Mouse (Mus musculus) layer of hippocampus, postnatal 25 days (tissue): ENCODE measurements at regions not wholly inside any gene's neighbourhood (a gene's known extent, or its start where the extent isn't known, plus 50 kb on each side); places are given as distances from the start of the nearest gene placed in this dataset.

Source experiments
- DNase-seq, 2 experiments: peaks; one replicate each; pipeline ENCODE4 v3.0.0; 2022; ENCODE audit warnings: mixed read lengths in 2 of 2, low spot score in 1 of 2; ENCODE audit errors: extremely low spot score in 1 of 2

DNA sequence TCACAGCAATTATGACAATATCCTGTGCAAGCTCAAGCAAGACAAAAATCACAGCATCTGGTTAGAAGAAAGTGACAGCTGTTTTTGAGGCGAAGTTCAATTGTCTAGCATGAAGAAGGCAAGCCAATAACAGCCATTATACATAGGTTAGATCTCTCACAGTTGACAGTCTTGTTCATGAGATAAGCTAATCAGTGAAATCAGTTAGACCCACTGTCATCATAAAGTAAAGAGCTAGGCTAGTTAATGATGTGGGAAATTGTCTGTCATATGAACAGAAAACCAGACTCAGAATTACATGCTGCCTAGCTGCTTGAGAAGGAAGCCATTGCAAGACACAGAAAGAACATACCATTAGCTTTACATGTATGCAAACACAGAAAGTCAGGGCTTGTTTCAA is 470.2 kb upstream of the 5930422O12Rik start:
- DNase-seq: no peak

DNA sequence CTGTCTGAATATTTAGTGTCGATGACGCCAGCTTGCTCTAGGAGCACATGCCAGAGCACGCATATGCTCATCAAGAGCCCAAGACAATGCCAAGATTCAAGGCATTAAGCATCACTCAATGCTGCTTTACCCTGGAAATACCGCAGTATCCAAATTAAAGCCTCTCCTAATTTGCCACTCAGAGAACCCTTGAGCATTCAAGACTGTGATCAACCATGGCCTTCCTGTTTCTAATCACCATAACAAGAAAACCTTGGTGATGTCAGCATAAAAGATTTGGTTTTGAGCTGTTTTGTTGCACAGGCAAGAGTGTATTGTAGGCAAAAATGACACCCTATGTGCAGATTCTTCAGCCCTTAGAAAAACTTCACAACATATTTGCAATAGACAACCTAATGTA is 469.7 kb upstream of the 5930422O12Rik start:
- no peak for DNase-seq

DNA sequence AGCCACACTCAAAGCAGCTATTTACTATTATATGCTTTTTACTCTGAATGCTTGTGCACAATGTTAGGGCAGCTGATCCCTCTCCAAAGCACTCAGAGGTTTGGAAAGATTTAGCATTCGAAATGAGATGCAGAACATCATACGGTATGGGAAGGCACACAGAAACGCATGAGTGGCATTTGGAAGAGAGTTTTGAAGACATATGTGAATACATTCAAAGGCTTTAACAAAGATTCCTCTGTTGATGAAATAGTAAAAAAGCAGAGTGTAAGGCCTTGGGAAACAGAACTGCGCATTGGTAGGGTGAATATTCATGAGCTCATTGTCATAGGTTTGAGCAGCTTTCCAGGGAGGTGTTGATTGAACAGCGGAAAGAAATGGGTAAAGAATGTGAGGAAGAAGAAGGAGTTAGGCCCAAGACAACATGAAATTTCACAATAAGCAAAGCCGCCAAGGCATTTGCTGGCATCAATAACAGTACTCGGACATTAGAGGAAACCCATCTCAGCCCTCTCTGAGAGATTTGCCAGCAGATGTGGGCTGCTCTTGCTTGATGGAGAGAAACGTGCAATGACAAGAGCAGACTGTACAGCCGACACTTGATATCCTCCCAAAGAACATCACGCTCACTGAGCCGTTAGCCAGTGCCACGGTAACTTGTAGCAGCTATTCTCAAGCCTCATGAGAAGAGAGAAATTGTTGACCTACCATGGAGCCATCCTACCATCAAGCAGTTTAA is 469.0 kb upstream of the 5930422O12Rik start:
- DNase-seq: no peak

DNA sequence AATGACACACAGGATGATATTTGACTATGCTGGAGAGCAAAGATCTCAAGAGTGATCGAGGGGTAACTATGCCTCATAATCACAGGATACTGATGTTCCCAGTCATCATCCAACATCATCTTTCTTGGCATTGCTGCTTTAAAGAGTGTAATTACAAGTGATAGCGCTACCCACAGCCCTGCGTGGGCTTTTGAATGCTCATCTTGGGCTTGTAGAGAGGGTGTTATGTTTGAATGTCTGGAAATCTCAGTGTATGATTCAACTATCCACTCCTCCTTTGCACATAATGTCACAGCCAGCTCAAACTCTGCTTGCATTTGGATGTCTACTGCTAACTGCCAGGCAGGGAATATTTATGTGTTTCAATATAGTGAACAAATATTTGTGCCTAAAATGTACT is 438.3 kb upstream of the 5930422O12Rik start:
- no peak for DNase-seq

DNA sequence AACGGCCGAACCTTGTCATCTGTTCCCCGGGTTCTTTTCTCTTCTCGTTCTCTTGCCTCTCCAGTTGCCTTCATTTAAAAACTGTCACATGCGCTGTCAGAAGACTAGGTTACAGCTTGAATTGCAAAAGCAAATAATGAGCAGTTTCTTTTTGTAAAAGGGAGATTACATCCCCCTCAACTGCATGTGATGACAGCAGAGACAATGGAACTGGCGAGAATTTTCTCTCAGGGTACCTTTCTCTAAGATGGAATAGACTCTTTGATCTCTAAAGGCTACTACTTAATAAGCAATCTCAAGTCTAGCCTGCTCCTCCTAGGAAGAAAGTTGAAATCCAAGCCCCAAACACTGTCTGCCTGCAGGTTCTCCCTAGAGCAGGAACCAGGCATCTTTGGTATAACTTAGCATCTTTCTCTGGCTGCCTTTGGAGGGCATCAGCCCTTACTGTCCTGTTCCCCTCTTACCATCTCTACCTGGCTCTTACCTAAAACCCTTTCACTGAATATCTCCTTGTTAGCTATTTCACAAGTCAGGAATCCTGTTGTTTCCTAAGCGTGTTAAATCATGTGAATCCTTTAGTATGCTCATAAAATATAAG is 424.4 kb upstream of the 5930422O12Rik start:
- DNase-seq: no peak

DNA sequence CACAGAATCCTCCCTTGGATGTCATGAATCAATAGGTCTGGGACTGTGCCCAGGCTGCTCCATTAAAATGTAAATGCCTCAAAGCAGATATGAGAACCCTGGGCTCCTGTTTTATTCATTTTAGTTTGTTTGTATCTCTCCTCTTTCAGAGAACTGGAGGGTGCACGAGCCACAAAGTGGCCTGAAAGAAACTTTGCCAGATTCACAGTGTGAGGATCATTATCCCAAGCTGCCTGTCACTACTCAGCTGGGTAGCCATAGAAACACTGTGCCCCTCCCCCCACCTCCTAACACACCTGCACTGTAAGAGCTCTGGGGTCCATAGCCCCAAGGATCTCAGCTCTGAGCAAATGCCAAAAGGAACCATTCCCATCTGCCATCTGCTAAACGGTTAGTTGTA is 423.9 kb upstream of the 5930422O12Rik start:
- no peak for DNase-seq

DNA sequence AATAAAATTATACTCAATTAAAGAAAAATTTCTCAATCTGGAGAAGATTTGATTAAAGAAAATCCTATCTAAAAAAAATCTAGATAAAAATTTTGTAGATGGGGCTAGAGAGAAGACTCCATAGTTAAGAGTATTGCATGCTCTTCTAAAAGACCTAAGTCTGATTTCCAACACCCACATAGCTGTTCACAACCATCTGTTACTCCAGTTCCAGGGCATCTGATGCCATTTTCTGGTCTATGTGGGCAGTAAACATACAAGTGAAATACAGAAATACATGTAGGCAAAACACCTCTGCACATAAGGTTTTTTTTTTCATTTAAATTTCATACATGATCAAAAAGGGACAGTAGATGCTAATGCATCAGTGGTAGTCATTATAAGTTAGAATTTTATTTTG is 418.4 kb upstream of the 5930422O12Rik start:
- no peak for DNase-seq

DNA sequence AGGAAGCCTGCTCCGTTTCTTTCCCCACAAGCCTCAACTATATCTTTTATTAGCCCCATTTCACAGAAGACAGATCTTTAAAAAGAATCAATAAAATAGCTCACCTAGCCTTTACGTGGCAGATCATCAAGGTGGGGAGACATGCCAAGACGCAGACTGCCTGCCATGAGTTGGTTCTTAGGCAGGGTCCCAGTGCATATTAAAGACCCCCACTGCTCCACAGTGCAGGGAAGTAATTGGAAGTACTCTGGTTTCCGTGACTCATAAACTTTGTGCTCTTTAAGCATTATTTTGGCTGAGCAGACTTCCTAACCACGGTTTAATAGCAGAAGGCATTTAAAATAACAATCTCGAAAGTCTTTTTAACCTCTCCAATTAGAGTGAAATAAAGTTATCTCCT is 415.7 kb upstream of the 5930422O12Rik start:
- no peak for DNase-seq

DNA sequence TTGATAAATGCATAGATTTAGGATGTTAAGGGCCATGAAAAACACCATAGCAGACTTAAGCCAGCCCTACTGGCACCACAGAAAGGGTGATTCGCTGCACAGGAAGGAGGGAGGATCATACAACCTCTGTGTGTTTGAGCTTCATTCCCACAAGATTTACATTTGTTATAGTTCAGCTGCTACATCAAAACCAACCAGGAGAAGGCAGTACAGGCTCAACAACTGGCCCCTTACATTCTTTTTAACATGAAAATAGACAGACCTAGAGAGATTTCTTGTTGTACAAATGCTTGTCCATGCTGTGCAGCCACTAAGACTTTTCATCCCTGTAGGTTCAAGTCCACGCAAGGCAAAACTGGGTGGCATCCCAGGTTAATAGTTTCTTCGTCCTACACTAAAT is 412.6 kb upstream of the 5930422O12Rik start:
- DNase-seq: no peak

DNA sequence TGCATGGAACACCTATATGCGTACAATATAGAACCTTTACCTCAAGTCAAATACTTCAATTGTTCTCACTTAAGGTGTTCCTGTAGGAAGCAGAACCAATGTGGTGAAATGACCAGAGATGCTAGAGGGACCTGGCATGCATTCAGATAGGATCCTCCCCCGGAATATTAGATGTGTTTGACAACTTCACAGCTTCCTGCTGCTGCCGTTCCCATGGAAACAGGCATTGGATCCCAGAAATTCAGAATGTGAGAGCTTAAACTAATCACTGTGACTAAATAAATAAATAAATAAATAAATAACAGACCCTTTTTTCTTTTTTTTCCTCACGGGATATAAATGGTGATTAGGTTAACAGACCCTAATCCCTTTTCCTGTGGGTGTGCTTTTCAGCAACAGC is 401.5 kb upstream of the 5930422O12Rik start:
- no peak for DNase-seq

DNA sequence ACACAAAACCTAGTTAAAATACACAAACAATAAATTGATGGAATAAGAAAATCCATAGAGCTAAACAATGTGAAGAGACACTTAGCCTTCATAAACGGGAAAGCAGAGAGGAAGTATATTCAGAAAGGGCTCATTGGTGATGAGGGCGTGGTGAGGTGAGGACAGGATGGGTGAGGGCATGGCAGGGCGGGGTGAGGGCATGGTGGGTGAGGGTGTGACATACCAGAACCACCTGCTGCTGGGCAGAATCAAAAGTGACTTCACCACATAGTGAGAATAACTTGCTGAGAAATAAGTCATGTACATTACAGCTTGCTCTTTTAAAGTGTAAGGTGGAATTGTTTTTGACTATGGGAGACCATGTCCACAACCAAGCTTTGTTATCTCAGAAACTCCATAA is 399.1 kb upstream of the 5930422O12Rik start:
- DNase-seq: no peak

DNA sequence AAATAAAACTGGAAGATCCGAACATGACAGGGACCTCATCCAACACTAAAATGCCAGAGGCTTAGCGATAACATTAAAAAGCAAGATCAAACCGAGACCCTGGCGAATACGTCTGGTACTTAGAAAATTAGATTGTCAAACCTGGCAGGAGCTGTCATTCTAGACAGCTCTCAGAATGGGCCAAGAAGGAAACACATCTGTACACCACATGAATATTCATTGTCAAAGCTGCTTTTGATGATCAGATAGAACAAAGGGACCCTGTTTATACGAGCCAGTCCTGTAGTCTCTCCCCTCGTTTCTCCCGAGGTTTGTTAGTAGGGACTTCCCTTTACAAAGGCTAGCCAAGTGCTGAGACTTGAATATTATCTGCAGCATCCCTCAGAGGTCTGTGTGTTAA is 376.5 kb upstream of the 5930422O12Rik start:
- no peak for DNase-seq

DNA sequence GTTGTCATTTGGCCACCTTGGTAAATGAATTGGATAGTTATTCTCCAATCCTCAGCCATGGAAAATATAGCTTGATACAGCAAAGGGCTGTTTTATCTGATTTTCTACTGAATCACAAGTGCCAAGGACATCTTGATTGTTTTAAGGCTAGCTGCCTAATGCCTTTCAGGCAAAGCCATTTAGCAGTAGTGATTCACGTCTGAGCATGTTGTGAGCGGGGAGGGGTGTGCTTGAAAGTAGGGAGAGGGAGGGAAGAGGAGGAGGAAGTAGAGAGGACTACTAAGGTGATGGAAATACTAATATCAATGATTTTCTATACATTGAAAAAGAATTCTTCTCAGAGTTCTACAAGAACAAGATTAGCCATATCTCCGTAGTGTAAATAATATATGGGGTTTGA is 362.9 kb upstream of the 5930422O12Rik start:
- DNase-seq: no peak

DNA sequence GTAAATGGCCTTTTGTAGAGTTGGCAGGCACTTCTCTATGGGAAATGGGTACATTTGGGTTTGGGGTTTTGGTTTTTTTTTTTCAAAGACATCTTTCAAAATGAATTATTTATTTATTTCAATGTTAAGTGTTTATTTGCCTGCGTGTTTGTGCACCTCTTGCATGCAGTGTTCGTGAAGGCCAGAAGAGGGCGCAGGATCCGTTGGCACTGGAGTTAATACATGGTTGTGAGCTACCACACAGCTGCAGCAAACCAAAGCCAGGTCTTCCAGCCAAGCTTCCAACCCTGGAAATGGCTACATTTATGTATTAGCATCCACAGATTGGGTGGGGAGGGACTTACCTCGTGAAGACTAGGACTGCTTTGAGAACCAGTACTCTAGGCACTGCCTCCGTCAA is 362.3 kb upstream of the 5930422O12Rik start:
- no peak for DNase-seq

DNA sequence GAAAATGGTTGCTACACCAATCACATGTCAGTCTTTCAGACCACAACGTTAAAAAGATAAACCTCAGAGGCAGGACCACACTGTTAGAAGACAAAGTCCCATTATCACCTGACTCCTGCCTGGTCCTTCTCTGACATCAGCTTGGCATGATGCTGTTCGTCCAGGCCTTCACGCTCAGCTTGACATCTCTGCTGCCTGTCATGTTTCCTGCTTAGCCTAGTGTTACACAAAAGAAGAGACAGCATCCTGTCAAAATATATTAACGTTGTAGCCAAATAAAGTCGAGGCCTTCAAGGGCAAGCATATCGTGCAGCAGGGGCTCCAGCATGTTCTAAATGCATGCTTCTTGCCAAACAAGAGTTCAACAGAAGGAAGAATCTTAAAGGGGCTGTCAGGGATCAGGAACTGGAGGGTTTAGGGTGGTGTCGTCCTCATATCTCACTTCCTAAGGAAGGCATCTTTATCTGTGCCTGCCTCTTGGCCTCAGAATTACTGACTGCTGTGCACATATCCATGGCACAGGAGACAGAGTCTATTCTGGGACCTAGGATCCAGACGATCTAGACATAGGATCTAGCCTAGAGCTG is 361.0 kb upstream of the 5930422O12Rik start:
- no peak for DNase-seq

DNA sequence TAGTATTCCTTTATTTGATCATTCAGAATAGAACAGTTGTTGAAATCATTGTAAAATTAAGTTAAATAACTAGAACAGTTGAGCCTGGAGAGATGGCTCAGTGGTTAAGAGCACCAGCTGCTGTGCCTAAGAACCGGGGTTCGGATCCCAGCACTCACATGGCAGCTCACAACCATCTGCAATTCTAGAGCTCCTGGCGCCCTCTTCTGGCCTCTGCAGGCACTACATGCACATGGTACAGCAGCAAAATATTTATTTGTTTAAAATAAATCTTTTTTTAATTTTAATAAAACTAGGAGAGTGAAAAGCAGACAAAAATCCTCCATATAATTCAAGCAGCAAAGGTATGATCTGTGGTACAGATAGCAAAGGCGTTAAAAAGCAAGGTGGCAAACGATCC is 360.0 kb upstream of the 5930422O12Rik start:
- peak in 1 of 2 experiments; percentile 6 for DNase-seq

DNA sequence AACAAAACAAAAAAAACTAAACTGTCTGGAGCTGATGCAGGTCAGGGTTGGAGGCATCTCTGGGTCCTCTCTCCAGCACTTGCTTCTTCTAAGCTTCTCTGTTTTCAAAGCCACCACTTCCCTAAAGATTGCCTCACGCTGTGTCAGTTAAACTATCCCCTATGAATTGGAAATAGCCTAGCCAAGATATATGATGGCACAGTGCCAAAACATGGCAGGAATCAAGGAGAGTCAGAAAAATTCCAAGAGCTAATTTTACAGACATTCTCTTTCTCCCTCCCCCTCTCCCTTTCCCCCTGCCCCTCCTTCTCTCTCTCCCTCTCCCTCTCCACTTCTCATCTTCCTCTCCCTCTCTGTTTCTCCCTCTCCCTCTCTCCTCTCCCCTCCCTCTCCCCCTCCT is 353.3 kb upstream of the 5930422O12Rik start:
- DNase-seq: no peak

DNA sequence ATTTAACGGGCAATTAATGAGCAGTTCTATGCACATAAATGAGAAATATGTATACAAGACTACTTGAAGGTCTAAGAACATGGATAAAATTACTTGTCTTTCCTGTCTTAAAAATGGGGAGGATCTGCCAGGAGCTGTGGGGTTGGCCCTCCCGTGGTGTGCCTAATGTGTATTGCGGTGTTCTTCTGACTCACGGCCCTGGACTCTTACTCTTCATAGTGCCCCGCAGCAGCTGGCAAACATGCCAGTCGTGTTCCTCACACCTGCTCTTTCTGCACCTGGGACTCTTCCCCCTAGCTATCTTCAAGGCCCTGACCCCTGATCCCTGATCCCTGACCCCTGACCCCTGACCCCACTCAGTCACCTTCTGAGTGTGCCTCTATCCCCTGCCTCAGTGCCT is 352.3 kb upstream of the 5930422O12Rik start:
- DNase-seq: no peak

DNA sequence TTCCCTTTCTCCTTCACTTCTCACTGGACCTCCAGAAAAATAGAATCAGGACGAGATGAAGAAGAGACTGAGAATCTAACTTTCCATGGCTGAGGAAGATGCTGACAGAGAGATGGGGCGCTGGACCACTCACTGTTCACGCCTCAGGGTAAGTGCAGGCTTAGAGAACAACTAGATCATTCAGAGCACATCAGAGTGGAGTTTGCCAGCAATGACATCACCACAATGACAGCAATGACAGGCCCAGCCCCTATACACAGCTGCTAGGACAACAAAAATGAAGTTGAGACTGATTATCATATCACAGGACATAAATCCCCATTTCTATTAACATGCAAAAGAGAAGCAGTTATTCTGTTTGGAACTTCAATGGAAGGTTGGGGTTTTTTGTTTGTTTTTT is 350.4 kb upstream of the 5930422O12Rik start:
- DNase-seq: no peak

DNA sequence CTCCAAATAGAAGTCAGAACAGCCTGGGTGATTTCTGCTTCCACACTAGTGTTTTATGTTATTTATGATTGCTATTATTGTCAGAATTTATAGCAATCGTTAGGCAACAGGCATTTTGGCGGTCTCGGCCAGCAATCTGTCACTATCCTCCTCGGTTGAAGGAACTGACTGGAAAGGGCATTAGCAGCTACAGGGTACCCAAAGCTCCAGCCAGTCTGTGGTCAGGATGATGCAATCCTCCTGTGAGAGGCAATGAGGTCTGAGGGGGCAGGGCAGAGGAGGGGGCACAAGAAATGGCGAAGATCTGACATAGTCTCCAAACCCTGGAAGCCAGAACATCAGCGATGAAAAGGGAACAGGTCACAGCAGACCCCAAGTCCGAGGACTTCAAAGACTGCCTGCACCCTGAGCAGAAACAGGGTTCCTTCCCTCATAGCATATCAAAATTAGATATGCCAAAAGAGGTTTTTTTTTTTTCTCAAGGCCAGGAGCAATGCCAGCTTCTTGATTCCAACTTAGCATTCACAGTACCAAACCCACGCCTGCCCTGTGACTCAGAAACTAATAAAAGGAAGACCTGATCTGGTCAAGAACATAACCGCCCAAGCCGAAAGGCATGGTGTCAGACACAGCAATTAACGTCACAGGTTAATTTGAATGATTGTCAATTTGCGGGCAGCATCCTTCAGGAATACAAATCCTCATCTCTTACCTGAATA is 348.5 kb upstream of the 5930422O12Rik start:
- DNase-seq: no peak

DNA sequence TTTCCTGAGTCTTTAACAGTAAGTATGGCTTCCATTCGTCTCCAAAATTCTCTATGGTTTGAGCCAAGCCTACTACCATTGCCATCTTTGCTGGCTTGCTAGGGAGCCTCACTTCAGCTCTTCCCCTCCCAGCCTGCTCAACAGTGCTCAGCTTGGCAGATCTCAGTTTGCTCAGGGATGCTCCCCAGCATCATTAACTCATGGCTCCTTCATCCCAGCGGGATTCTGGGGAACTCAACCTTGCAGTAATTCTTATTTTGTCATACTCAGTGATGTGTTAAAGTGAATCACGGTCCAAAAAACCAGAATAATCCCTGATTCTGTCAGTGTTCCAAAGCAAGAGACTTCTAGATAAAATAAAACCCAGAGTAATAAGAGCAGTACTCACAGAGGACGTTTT is 346.6 kb upstream of the 5930422O12Rik start:
- no peak for DNase-seq

DNA sequence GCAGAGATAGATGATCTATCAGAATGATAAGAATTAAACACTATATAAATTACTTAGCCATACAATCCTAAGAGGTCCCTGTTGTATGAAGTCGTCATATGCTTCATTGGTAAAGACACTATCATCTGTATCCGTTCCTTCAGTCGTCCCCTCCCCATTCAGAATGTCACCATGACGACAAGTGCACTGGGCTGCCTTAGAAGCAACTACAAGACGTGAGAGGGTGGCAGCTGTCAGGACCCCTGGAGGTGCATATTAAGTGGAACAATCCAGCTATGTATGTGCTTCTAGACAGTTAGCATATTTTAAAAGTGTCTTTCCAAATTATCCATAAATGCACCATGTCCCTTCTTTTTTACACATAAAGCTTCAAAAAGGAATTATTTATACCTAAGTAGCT is 343.0 kb upstream of the 5930422O12Rik start:
- DNase-seq: no peak
